Mouse (Mus musculus) limb, embryonic 14.5 days (tissue): Measurements from ENCODE around the gene Zscan22. TPM values are rescaled to one million over a fixed set of nuclear protein-coding genes. Genes with fewer than 3 reads are reported as not detected.

Experiments
- ATAC-seq: fragments of 200-750 bp; cut with Nextera tagmentation; 2 replicates; pipeline ENCODE4 v1.8.0; 2017; ENCODE audit warnings: low read depth, moderate number of reproducible peaks, moderate TSS enrichment; ENCODE audit not compliant: low FRiP score
- DNase-seq: peaks from one replicate; pipeline ENCODE4 v3.0.0-alpha.2; 2015; ENCODE audit warnings: low spot score
- H3K27ac ChIP-seq: fragments of 300-500 bp; sonication (generic); replicated peaks from 2 replicates; pipeline ENCODE4 v1.5.1; 2014; ENCODE audit warnings: low read depth, mild to moderate bottlenecking, low read length, moderate library complexity, mixed read lengths
- H3K27me3 ChIP-seq: fragments of 300-500 bp; sonication (generic); 2 replicates; pipeline ENCODE4 v1.6.1; 2014; ENCODE audit warnings: low read length, mixed read lengths; ENCODE audit not compliant: control insufficient read depth, insufficient read depth
- H3K36me3 ChIP-seq: fragments of 300-500 bp; sonication (generic); 2 replicates; pipeline ENCODE4 v1.6.1; 2014; ENCODE audit warnings: mild to moderate bottlenecking, low read length, moderate library complexity, mixed read lengths; ENCODE audit not compliant: control insufficient read depth, insufficient read depth
- H3K4me1 ChIP-seq: fragments of 300-500 bp; sonication (generic); 2 replicates; pipeline ENCODE4 v1.6.1; 2014; ENCODE audit warnings: antibody characterized with exemption, low read length, mixed read lengths; ENCODE audit not compliant: control insufficient read depth, insufficient read depth
- H3K4me2 ChIP-seq: fragments of 300-500 bp; sonication (generic); replicated peaks from 2 replicates; pipeline ENCODE4 v1.6.1; 2014; ENCODE audit warnings: low read depth, mild to moderate bottlenecking, low read length, moderate library complexity; ENCODE audit not compliant: severe bottlenecking
- H3K4me3 ChIP-seq: fragments of 300-500 bp; sonication (generic); replicated peaks from 2 replicates; pipeline ENCODE4 v1.5.1; 2014; ENCODE audit warnings: low read length
- H3K9ac ChIP-seq: fragments of 300-500 bp; sonication (generic); 2 replicates; pipeline ENCODE4 v1.6.1; 2014; ENCODE audit warnings: mild to moderate bottlenecking, low read depth, low read length, moderate library complexity; ENCODE audit not compliant: severe bottlenecking
- H3K9me3 ChIP-seq: fragments of 300-500 bp; sonication (generic); 2 replicates; pipeline ENCODE4 v1.6.1; 2016; ENCODE audit warnings: low read length; ENCODE audit not compliant: control insufficient read depth
- POLR2A ChIP-seq: fragments of 200-500 bp; IDR thresholded peaks from 2 replicates; pipeline ENCODE4 v1.8.0; 2012; ENCODE audit warnings: inconsistent platforms, mild to moderate bottlenecking, moderate library complexity, borderline replicate concordance; ENCODE audit not compliant: insufficient read depth, insufficient read length; ENCODE audit errors: extremely low read depth
- WGBS: fragments of 180-500 bp; shearing (Covaris S2); extraction: QIAGEN DNeasy Blood & Tissue Kit; methylation state at CpG from one replicate; pipeline ENCODE4 v1.1.7; 2014; 5-methylcytosine and 5-hydroxymethylcytosine counted together
- polyA plus RNA-seq, 2 experiments: library from polyadenylated mRNA; depleted of rRNA in 1 of 2; stranded (reverse) in 1 of 2; unstranded in 1 of 2; fragments of >200 nt; fragmentation: Nextera tagmentation in 1 of 2; extraction: Ambion mirVana in 1 of 2; gene quantifications; 2 replicates each; pipeline versions ENCODE4 v1.2.1 to v1.2.3; 2012 to 2014

Zscan22 gene
- polyA plus RNA-seq, 2 experiments = 15.6 to 20.1 TPM

DNA sequence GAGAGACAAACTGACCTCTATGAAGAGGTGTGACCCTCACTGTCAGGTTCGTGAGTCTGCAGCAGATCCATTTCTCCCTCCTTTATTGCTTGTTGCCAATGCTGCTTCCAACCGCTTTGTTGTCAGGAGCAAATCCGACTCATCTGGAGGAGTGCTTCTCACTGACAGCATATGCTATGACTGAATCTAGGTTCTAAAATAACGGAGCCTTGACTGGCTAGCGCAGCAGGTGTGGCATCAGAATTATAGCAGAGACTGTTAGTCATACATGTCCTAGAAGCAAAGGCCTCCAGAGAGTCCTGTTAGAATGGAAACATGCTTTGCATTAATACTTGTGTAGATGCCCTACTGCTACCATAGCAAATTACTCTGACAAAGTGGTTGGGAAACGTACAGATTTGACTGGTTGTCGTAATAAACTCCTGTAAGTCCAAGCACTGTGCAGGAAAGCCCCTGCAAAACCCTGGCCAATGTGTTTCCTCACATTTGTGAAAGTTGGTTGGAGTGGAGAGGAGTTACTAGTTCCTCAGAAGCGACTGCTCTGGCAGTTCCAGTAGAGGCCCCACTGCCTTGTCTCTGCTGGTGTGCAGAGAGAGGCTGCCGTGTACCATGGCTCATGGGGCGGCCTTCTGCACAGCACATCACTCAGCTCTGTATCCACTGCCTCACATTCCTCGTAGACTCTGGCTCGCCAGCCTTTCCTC, 10.9 kb upstream of the Zscan22 start:
- ATAC-seq (no peak), DNase-seq (no peak)
- H3K27me3 ChIP-seq = no peaks in the 10 kb centered on the region
- no peak for TF ChIP-seq POLR2A
- peaks cover 68% of the 10 kb centered on the region for H3K36me3 ChIP-seq
- 90% methylated on average over 12 of the region's 12 CpGs for WGBS
- H3K4me2 ChIP-seq = no peak overlapping the region
- H3K27ac ChIP-seq = no peak overlapping the region
- H3K4me1 ChIP-seq = peaks cover 7% of the 10 kb centered on the region
- no peak overlapping the region for H3K9ac ChIP-seq
- no peaks in the 10 kb centered on the region for H3K9me3 ChIP-seq
- H3K4me3 ChIP-seq = no peak overlapping the region

DNA sequence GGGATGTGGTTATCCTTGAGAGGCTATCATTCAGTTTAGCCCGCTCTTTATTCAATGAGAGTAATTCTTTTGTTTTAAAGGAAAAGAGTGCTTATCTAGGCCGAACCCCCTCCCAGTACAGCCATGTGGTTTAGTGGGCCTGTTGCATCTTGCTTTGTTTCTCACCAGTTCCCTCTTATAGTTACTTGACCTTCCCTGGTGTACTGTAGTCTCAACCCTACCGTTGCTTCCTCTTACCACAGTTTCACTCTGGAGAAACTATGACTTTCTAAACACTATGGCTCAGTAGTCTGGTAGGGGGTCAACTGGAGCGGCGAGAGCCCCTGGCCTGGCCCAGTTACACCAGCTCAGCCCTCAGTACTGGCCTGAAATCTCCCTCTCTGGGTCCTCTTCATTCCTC, 10.0 kb upstream of the Zscan22 start:
- no peak for TF ChIP-seq POLR2A
- DNase-seq = no peak
- 96% methylated on average over 5 of the region's 5 CpGs for WGBS
- no peak overlapping the region for H3K9ac ChIP-seq
- H3K4me1 ChIP-seq = no peaks in the 10 kb centered on the region
- peaks cover 73% of the 10 kb centered on the region for H3K36me3 ChIP-seq
- no peak overlapping the region for H3K4me2 ChIP-seq
- no peak overlapping the region for H3K27ac ChIP-seq
- no peak for ATAC-seq
- no peaks in the 10 kb centered on the region for H3K9me3 ChIP-seq
- H3K27me3 ChIP-seq = no peaks in the 10 kb centered on the region
- no peak overlapping the region for H3K4me3 ChIP-seq

DNA sequence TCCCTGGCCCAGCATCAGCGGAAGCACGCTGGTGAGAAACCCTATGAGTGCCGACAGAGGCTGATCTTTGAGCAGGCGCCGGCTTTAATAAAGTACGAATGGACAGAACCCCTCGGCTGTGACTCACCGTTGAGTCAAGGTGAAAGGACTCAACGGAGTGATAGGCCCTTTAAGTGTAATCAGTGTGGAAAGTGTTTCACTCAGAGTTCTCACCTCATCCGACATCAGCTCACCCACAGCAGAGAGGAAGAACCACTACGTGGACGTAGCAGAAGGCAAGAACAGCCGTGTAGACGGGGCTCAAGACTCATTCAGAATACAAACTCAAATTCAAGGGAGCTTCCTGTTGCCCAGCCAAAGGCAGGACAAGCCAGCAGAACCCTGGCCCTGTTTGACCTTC, 6.7 kb upstream of the Zscan22 start:
- Histone ChIP-seq H3K27ac (no peak overlapping the region), H3K4me1 (no peaks in the 10 kb centered on the region), H3K36me3 (peaks cover 56% of the 10 kb centered on the region), H3K9ac (no peak overlapping the region), H3K27me3 (no peaks in the 10 kb centered on the region), H3K4me2 (no peak overlapping the region), H3K9me3 (no peaks in the 10 kb centered on the region), H3K4me3 (no peak overlapping the region)
- WGBS = 94% methylated on average over 14 of the region's 14 CpGs
- no peak for TF ChIP-seq POLR2A
- ATAC-seq (no peak), DNase-seq (no peak)

DNA sequence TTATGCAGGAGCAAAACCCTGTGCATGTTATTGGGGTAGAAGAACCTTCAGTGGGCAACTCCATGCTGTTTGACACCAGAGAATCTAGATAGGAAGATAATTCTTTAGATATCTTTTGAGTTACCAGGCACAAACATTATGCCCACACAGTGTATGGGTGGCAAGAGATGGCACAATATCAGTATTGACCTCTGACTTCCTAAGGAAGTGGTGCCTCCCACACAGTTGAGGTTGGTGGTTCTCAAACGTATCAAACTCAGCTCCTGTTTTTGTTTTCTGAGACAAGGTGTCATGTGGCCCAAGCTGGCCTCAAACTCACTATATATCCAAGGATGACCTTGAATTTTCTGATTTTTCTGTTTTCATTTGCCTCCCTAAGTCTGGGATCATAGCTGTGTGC, 6.3 kb upstream of the Zscan22 start:
- Histone ChIP-seq H3K9me3 (no peaks in the 10 kb centered on the region), H3K4me2 (no peak overlapping the region), H3K9ac (no peak overlapping the region), H3K36me3 (peaks cover 52% of the 10 kb centered on the region), H3K4me1 (no peaks in the 10 kb centered on the region), H3K27me3 (no peaks in the 10 kb centered on the region), H3K4me3 (no peak overlapping the region), H3K27ac (no peak overlapping the region)
- 86% methylated on average over 1 of the region's 1 CpGs for WGBS
- no peak for TF ChIP-seq POLR2A
- no peak for DNase-seq
- no peak for ATAC-seq

DNA sequence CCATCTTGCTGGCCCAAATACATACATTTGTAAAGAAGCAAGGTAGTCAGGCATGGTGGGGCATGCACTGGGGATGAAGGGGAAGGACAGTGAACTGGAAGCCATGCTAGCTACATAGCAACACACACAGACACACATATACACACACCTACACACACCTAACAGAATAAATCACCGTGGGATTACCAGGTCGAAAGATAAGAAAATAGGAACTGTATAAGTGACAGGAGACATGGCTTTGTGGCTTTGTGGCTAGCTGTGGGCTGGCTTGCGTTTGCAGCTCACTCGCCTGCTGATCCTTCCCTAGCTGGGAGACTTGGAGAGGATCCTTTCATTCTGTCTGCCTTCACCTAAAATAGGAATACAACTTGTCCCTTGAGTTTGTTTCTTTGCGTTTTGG, 3.9 kb downstream of the Zscan22 start:
- no peak overlapping the region for H3K4me3 ChIP-seq
- no peaks in the 10 kb centered on the region for H3K9me3 ChIP-seq
- TF ChIP-seq POLR2A = no peak
- ATAC-seq (no peak), DNase-seq (no peak)
- H3K36me3 ChIP-seq = peaks cover 23% of the 10 kb centered on the region
- 92% methylated on average over 5 of the region's 5 CpGs for WGBS
- no peak overlapping the region for H3K27ac ChIP-seq
- H3K4me1 ChIP-seq = 0 out of 2 replicates have a peak, but pooled peaks cover 4% of the 10 kb centered on the region
- H3K9ac ChIP-seq = no peak overlapping the region
- H3K4me2 ChIP-seq = no peak overlapping the region
- no peaks in the 10 kb centered on the region for H3K27me3 ChIP-seq
